Mouse (Mus musculus) CH12.LX (cell line): ENCODE measurements around the gene Ralgapa1. TPM values are rescaled to one million over a fixed set of nuclear protein-coding genes. Genes with fewer than 3 reads are reported as not detected.
A peak's percentile ranks its signal among the peaks of the same experiment; 100 is the strongest.

Experiments used
- DNase-seq: peaks from one replicate; pipeline ENCODE4 v3.0.0-alpha.2; 2013; ENCODE audit errors: extremely low read depth
- H3K27ac ChIP-seq: 2 replicates; pipeline ENCODE4 v1.5.1; 2012; ENCODE audit warnings: low read depth, mild to moderate bottlenecking, control low read depth, moderate library complexity; ENCODE audit not compliant: insufficient read depth
- H3K27me3 ChIP-seq: replicated peaks from 2 replicates; pipeline ENCODE3; 2012; ENCODE audit warnings: inconsistent platforms
- H3K36me3 ChIP-seq, 2 experiments: replicated peaks in 1 of 2; 2 replicates each; pipeline versions ENCODE3 to v1.6.1; 2012; ENCODE audit warnings: inconsistent platforms in 1 of 2, low read length in 1 of 2, mild to moderate bottlenecking in 1 of 2, mixed read lengths in 1 of 2, moderate library complexity in 1 of 2; ENCODE audit not compliant: control insufficient read depth in 1 of 2, insufficient read depth in 1 of 2
- H3K4me1 ChIP-seq, 2 experiments: 2 replicates each; pipeline ENCODE4 v1.6.1; 2012; ENCODE audit warnings: inconsistent platforms in 1 of 2, moderate library complexity in 1 of 2; ENCODE audit not compliant: insufficient read depth in 2 of 2, control insufficient read depth in 1 of 2
- H3K4me2 ChIP-seq: 2 replicates; pipeline ENCODE4 v1.6.1; 2012; ENCODE audit warnings: low read depth, mild to moderate bottlenecking, control low read depth; ENCODE audit not compliant: poor library complexity, insufficient read depth, severe bottlenecking
- H3K4me3 ChIP-seq, 3 experiments: fragments of 150-350 bp in 1 of 3; sonication (generic) in 1 of 3; replicated peaks in 1 of 3; 2 replicates each; pipeline versions ENCODE3 to v1.5.1; 2011 to 2012; ENCODE audit warnings: low read depth in 2 of 3, low read length in 2 of 3, mild to moderate bottlenecking in 2 of 3, moderate library complexity in 2 of 3, control low read depth in 1 of 3, improper control_type of control experiment in 1 of 3, inconsistent platforms in 1 of 3, mixed read lengths in 1 of 3; ENCODE audit not compliant: poor library complexity in 1 of 3
- H3K79me2 ChIP-seq: replicated peaks from 2 replicates; pipeline ENCODE4 v1.6.1; 2012; ENCODE audit warnings: mild to moderate bottlenecking, moderate library complexity; ENCODE audit not compliant: control insufficient read depth, poor library complexity, insufficient read depth, severe bottlenecking; ENCODE audit errors: extremely low read depth
- H3K9ac ChIP-seq: 2 replicates; pipeline ENCODE4 v1.6.1; 2012; ENCODE audit warnings: low read depth, mild to moderate bottlenecking, control low read depth, moderate library complexity; ENCODE audit not compliant: insufficient read depth
- H3K9me3 ChIP-seq: replicated peaks from 2 replicates; pipeline ENCODE3; 2012; ENCODE audit warnings: low read length, inconsistent platforms, mixed read lengths
- BHLHE40 ChIP-seq: IDR thresholded peaks from 2 replicates; pipeline ENCODE4 v1.6.1; 2011; ENCODE audit warnings: mild to moderate bottlenecking, low read depth, low read length, improper control_type of control experiment
- CHD2 ChIP-seq: IDR thresholded peaks from 2 replicates; pipeline ENCODE4 v1.6.1; 2011; ENCODE audit warnings: low read length, improper control_type of control experiment
- CTCF ChIP-seq, 2 experiments: IDR thresholded peaks in 1 of 2; conservative IDR thresholded peaks in 1 of 2; 2 replicates each; pipeline ENCODE4 v1.5.1; 2011 to 2012; ENCODE audit warnings: low read depth in 2 of 2, low read length in 2 of 2, improper control_type of control experiment in 1 of 2, inconsistent platforms in 1 of 2, mild to moderate bottlenecking in 1 of 2, moderate library complexity in 1 of 2
- EP300 ChIP-seq: IDR thresholded peaks from 2 replicates; pipeline ENCODE4 v1.6.1; 2011; ENCODE audit warnings: low read length, improper control_type of control experiment
- KAT2A ChIP-seq: IDR thresholded peaks from 2 replicates; pipeline ENCODE4 v1.6.1; 2012; ENCODE audit warnings: low read length, improper control_type of control experiment, inconsistent platforms; ENCODE audit not compliant: insufficient replicate concordance
- MAFK ChIP-seq: IDR thresholded peaks from 2 replicates; pipeline ENCODE4 v1.6.1; 2011; ENCODE audit warnings: low read length, improper control_type of control experiment; ENCODE audit not compliant: insufficient replicate concordance
- RAD21 ChIP-seq: IDR thresholded peaks from 2 replicates; pipeline ENCODE4 v1.6.1; 2011; ENCODE audit warnings: low read depth, mild to moderate bottlenecking, low read length, improper control_type of control experiment, moderate library complexity
- RCOR1 ChIP-seq: conservative IDR thresholded peaks from 2 replicates; pipeline ENCODE4 v1.6.1; 2012; ENCODE audit warnings: low read depth, mild to moderate bottlenecking, inconsistent platforms, low read length, improper control_type of control experiment
- SMC3 ChIP-seq: IDR thresholded peaks from 2 replicates; pipeline ENCODE4 v1.6.1; 2011; ENCODE audit warnings: low read depth, low read length, improper control_type of control experiment
- TBP ChIP-seq: conservative IDR thresholded peaks from 2 replicates; pipeline ENCODE4 v1.6.1; 2011; ENCODE audit warnings: low read depth, low read length, improper control_type of control experiment
- dilution Hi-C: fragments of 300-500 bp; cut with MboI; formaldehyde crosslinking; loops from 2 replicates; pipeline ENCODE4 v1.14.3; 2020; ENCODE audit warnings: low sequenced_read_pairs; ENCODE audit not compliant: extremely low pct_unique_long_range_greater_than_20kb, extremely low pct_ligation_motif_present
- in situ Hi-C: fragments of 300-500 bp; cut with MboI; formaldehyde crosslinking; loops from 3 replicates; pipeline ENCODE4 v1.14.3; 2019; ENCODE audit warnings: low sequenced_read_pairs, low pct_ligation_motif_present, low pct_unique_long_range_greater_than_20kb, mixed read lengths
- polyA plus RNA-seq: library from polyadenylated mRNA; unstranded; fragments of >175 nt; gene quantifications from 2 replicates; pipeline ENCODE4 v1.2.1, GENCODE M21; 2012; ENCODE audit warnings: low read depth; ENCODE audit not compliant: insufficient read length
- total RNA-seq, 2 experiments: library from RNA; depleted of rRNA; stranded (reverse); fragments of 300-350 nt in 1 of 2; fragments of >200 nt in 1 of 2; gene quantifications; 2 replicates each; pipeline ENCODE4 v1.2.3; 2012 to 2014

Gene Ralgapa1
- total and polyA plus RNA-seq, 3 experiments: 10.3 to 24.4 (median 19.2) TPM

DNA sequence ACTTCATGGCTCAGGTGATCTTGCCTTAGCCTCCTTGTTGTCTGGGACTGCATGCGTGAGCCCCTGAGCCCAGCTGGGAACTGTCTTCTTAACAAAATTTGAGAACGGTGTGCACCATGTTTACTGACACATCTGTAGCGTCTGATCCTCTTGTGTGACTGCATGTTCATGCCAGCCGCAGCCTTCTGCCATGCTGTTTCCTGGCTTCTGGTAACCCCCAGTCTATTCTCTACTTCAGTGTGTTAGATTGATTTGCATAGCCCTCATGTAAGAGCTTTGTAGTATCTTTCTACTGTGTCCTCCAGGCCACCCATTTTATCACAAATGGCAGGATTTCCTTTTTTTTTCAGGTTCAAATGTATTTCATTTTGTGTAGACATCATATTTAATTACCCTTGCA lies 26.9 kb upstream of the Ralgapa1 start:
- in situ Hi-C loops: no loop called here
- H3K9ac ChIP-seq: no peak overlapping the region
- DNase-seq: peak; percentile 81
- H3K9me3 ChIP-seq: peaks cover 13% of the 10 kb centered on the region
- H3K4me3 ChIP-seq: no peak overlapping the region
- no peak for TF ChIP-seq CHD2
- no peak for TF ChIP-seq RCOR1
- TF ChIP-seq, all 38 proteins: peak for 0
- Histone ChIP-seq H3K27ac (0 out of 2 replicates have a peak overlapping the region, but pooled peaks have one; percentile 28), H3K27me3 (no peaks in the 10 kb centered on the region), H3K4me1 (peaks cover 0 to 53% of the 10 kb centered on the region in 2 experiments; a peak in 2 of 4 replicates), H3K4me2 (no peak overlapping the region), H3K79me2 (peaks cover 3% of the 10 kb centered on the region), H3K36me3 (peaks cover 26 to 68% of the 10 kb centered on the region in 2 experiments)
- dilution Hi-C loops: no loop called here

DNA sequence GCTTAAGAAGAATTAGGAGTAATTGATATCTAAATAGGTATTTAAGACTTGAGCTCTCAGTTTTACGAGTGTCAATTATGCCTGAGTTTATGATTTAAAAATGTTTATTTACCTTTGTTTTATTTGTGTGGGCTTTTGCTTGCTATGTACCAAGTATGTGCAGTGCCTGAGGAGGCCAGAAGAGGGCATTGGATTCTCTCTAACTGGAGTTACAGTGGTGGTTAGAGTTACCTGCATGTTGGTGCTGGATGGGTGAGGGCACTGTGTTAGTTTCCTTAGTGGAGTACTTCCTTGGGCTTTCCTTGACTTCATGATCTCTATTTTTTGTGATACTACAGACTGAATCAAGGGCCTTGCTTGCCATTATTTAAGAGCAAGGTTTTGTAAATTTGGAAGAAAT lies 25.8 kb upstream of the Ralgapa1 start:
- dilution Hi-C loops: no loop called here
- H3K4me3 ChIP-seq: no peak overlapping the region

DNA sequence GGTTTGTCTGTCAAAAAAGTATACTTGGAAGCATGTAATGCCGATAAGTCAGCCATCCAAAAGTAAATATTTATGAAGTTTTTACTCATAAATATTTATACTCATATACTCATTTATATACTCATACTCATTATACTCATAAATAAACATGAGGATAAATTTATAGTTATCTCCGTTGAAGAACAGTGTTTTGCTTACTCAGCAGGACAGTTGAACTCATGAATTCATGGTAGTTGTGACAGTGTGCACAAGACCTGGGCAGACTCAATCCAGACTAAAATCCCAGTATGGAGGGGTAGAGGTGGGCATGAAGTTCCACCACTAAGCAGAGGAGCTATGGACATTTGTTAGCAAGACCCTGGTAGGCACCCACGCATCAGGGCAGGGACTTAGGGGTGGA lies 16.5 kb upstream of the Ralgapa1 start:
- in situ Hi-C loops (loop anchor here (10.0 kb wide), 2 partner anchors 53 to 323 kb away; no protein-coding TSS in a partner anchor), dilution Hi-C loops (no loop called here)
- H3K9me3 ChIP-seq: no peaks in the 10 kb centered on the region
- peaks cover 6% of the 10 kb centered on the region; the same call in 1 of the 2 replicates for H3K79me2 ChIP-seq
- H3K4me2 ChIP-seq: 0 out of 2 replicates have a peak overlapping the region, but pooled peaks have one; percentile 90
- H3K4me3 ChIP-seq: peak overlapping the region in 1 of 3 experiments; percentile 89
- no peaks in the 10 kb centered on the region for H3K27me3 ChIP-seq
- no peak for DNase-seq
- 0 out of 2 replicates have a peak overlapping the region, but pooled peaks have one; percentile 69 for H3K9ac ChIP-seq
- H3K27ac ChIP-seq: no peak overlapping the region
- TF ChIP-seq TBP: no peak
- peak; percentile 81 for TF ChIP-seq MAFK
- peaks cover 12 to 32% of the 10 kb centered on the region in 2 experiments for H3K36me3 ChIP-seq
- H3K4me1 ChIP-seq: peaks cover 3 to 20% of the 10 kb centered on the region in 2 experiments; a peak in 3 of 4 replicates

More for the DNA sequence above, 25.8 kb upstream of the Ralgapa1 start:
- in situ Hi-C loops: no loop called here
- peak; percentile 59 for DNase-seq
- Histone ChIP-seq H3K27me3 (no peaks in the 10 kb centered on the region), H3K27ac (no peak overlapping the region), H3K4me1 (peaks cover 0 to 47% of the 10 kb centered on the region in 2 experiments; a peak in 2 of 4 replicates), H3K79me2 (peaks cover 3% of the 10 kb centered on the region; the same call in 1 of the 2 replicates), H3K36me3 (peaks cover 31 to 68% of the 10 kb centered on the region in 2 experiments), H3K4me2 (no peak overlapping the region), H3K9ac (no peak overlapping the region), H3K9me3 (peaks cover 13% of the 10 kb centered on the region)
- TF ChIP-seq RCOR1 (no peak), SMC3 (peak; percentile 40), MAFK (no peak), EP300 (no peak), RAD21 (peak; percentile 43), KAT2A (no peak), CTCF (conservative IDR thresholded peaks at IDR 0.05 in 1 of 2, IDR thresholded peaks at IDR 0.05 in 1 of 2; ENCODE audit: low read depth in 2 of 2, low read length in 2 of 2) (peak; percentile 50 to 62; a peak in 3 of 4 replicates), BHLHE40 (no peak)
